1 mouse cellular context compared by ENCODE assay signal in the genomic region with DNA sequence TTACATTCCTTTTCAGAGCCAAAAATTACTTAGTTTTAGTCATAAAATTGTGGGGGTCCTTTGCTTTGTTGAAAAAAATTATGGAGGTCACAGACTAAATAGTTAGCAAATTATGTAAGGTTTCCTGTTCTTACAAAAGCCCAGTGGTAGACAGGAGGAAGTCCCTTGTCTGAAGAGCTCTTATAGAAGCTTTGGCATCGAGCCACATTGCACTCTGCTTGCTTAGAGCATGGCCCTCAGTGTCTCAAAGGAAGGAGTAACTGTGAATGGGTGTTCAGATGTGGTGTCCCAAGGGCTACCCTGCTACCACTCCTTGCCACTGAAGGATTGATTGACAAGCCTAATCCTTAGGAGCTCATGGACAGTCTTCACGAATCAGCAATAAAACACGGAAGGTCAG.
TF ChIP-seq lines count a peak whose summit lies in the region.

No protein-coding gene starts in this region.

TF ChIP-seq in MEL, 35 proteins besides CTCF, POLR2A, EP300 and RAD21:
- TF ChIP-seq KAT2A (conservative IDR thresholded peaks at IDR 0.05; ENCODE audit: low read depth, low read length) (no peak), POLR2AphosphoS5 (IDR thresholded peaks at IDR 0.05; ENCODE audit: borderline replicate concordance, low read depth, low read length) (no peak), MXI1 (IDR thresholded peaks at IDR 0.05; ENCODE audit: low read depth, low read length) (no peak), TBP (IDR thresholded peaks at IDR 0.05; ENCODE audit: low read depth, low read length) (no peak), USF1 (IDR thresholded peaks at IDR 0.05; ENCODE audit: low read depth, low read length) (no peak), MEF2A (IDR thresholded peaks at IDR 0.05; ENCODE audit: extremely low read depth, insufficient replicate concordance, low read depth, low read length, poor library complexity, severe bottlenecking) (no peak), HCFC1 (IDR thresholded peaks at IDR 0.05; ENCODE audit: low read depth, low read length) (no peak), TCF12 (IDR thresholded peaks at IDR 0.05; ENCODE audit: low read depth, low read length) (no peak), USF2 (IDR thresholded peaks at IDR 0.05; ENCODE audit: borderline replicate concordance in 1 of 2, insufficient read depth in 1 of 2, low read depth in 1 of 2, low read length in 2 of 2) (no peak), E2F4 (IDR thresholded peaks at IDR 0.05; ENCODE audit: borderline replicate concordance, low read depth, low read length) (no peak), MYC (IDR thresholded peaks at IDR 0.05; ENCODE audit: low read depth, low read length) (no peak), BHLHE40 (IDR thresholded peaks at IDR 0.05; ENCODE audit: borderline replicate concordance, low read depth, low read length) (no peak), ZNF384 (IDR thresholded peaks at IDR 0.05; ENCODE audit: low read depth, low read length) (no peak), MYB (IDR thresholded peaks at IDR 0.05; ENCODE audit: low read depth, low read length) (no peak), NELFE (IDR thresholded peaks at IDR 0.05; ENCODE audit: low read depth, low read length) (no peak), CHD2 (IDR thresholded peaks at IDR 0.05; ENCODE audit: low read length) (no peak), ZC3H11A (IDR thresholded peaks at IDR 0.05; ENCODE audit: low read depth, low read length) (no peak)
TF ChIP-seq in MEL: peak in this region for 0.
